Mouse (Mus musculus) liver, embryonic 15.5 days (tissue): Measurements from ENCODE around the gene Dlgap1. TPM values are rescaled to one million over a fixed set of nuclear protein-coding genes. Genes with fewer than 3 reads are reported as not detected.

Experiments used
- ATAC-seq: fragments of 200-750 bp; cut with Nextera tagmentation; 2 replicates; pipeline ENCODE4 v1.8.0; 2017; ENCODE audit warnings: moderate number of reproducible peaks, mild to moderate bottlenecking, moderate library complexity; ENCODE audit not compliant: insufficient read depth
- H3K27ac ChIP-seq: fragments of 300-500 bp; sonication (generic); replicated peaks from 2 replicates; pipeline ENCODE4 v1.5.1; 2015; ENCODE audit warnings: mild to moderate bottlenecking, inconsistent platforms
- H3K27me3 ChIP-seq: fragments of 300-500 bp; sonication (generic); 2 replicates; pipeline ENCODE4 v1.6.1; 2015; ENCODE audit warnings: mild to moderate bottlenecking, inconsistent platforms
- H3K36me3 ChIP-seq: fragments of 300-500 bp; sonication (generic); replicated peaks from 2 replicates; pipeline ENCODE4 v1.6.1; 2015; ENCODE audit warnings: moderate library complexity, mild to moderate bottlenecking, inconsistent platforms
- H3K4me1 ChIP-seq: fragments of 300-500 bp; sonication (generic); replicated peaks from 2 replicates; pipeline ENCODE4 v1.6.1; 2015; ENCODE audit warnings: inconsistent platforms
- H3K4me2 ChIP-seq: fragments of 300-500 bp; sonication (generic); 2 replicates; pipeline ENCODE4 v1.6.1; 2015; ENCODE audit warnings: moderate library complexity, mild to moderate bottlenecking, inconsistent platforms
- H3K4me3 ChIP-seq: fragments of 300-500 bp; sonication (generic); replicated peaks from 2 replicates; pipeline ENCODE4 v1.5.1; 2015; ENCODE audit warnings: mild to moderate bottlenecking, inconsistent platforms
- H3K9ac ChIP-seq: fragments of 300-500 bp; sonication (generic); 2 replicates; pipeline ENCODE4 v1.6.1; 2015; ENCODE audit warnings: moderate library complexity, mild to moderate bottlenecking, inconsistent platforms
- H3K9me3 ChIP-seq: fragments of 300-500 bp; sonication (generic); replicated peaks from 2 replicates; pipeline ENCODE4 v1.6.1; 2016; ENCODE audit warnings: inconsistent platforms
- WGBS: fragments of 180-500 bp; shearing (Covaris S2); methylation state at CpG from one replicate; pipeline ENCODE4 v1.1.7; 2015; ENCODE audit warnings: mixed read lengths; ENCODE audit not compliant: insufficient replicate concordance; 5-methylcytosine and 5-hydroxymethylcytosine counted together
- polyA plus RNA-seq: library from polyadenylated mRNA; unstranded; fragments of >200 nt; fragmentation: Nextera tagmentation; extraction: Ambion mirVana; gene quantifications from 2 replicates; pipeline ENCODE4 v1.2.1, GENCODE M21; 2015

Gene Dlgap1
- polyA plus RNA-seq, 1 experiment from 2014 or later: 0.02 TPM

GRCm38 (mm10) chr17:70462771-70463491 is 494.1 kb downstream of the Dlgap1 start:
- Histone ChIP-seq H3K9ac (no peak overlapping the region), H3K9me3 (no peaks in the 10 kb centered on the region), H3K4me2 (no peak overlapping the region), H3K4me3 (no peak overlapping the region), H3K4me1 (no peaks in the 10 kb centered on the region), H3K36me3 (no peaks in the 10 kb centered on the region), H3K27me3 (no peaks in the 10 kb centered on the region), H3K27ac (no peak overlapping the region)
- WGBS: 50% methylated on average over 8 of the region's 8 CpGs
- no peak for ATAC-seq

DNA sequence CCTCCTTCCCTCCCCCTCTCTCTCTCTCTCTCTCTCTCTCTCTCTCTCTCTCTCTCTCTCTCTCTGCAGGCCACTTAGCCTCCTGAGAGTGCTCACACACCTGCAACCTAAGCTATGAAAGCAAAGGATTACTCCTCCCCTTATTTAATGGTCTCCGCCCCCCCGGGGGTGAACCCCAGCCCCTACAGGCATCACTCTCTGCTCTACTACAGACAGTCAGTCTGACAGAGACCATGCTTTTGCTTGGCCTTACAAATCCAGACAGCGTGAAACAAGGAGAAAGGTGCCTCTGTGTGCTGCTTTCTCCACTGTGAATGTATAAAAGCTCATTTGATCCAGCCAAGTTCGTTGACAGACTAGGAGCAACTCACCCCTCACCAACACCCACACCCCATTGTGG is 497.5 kb downstream of the Dlgap1 start:
- H3K4me2 ChIP-seq: no peak overlapping the region
- WGBS: 59% methylated on average over 4 of the region's 4 CpGs
- H3K27ac ChIP-seq: no peak overlapping the region
- no peak overlapping the region for H3K4me3 ChIP-seq
- no peaks in the 10 kb centered on the region for H3K27me3 ChIP-seq
- H3K4me1 ChIP-seq: no peaks in the 10 kb centered on the region
- no peaks in the 10 kb centered on the region for H3K9me3 ChIP-seq
- H3K36me3 ChIP-seq: no peaks in the 10 kb centered on the region
- ATAC-seq: no peak
- H3K9ac ChIP-seq: no peak overlapping the region

DNA sequence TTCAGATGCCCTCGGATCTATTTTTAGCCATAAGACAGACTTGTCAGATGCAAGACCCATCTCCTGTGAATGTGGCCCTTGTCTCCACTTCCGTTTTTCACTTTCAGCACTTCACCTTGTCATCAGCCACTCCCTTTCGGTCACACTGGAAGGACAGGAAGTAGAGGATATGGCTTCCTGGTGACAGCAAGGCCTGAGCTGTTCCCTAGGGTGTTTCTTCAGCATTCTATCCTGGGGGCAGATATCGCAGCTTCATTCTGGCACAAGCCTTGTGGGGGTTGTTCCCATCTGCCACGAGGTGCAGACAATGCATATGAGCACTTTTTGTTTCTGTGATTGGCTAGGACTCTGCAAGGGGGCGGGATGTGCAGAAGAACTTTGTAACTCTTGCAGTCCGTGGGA is 502.1 kb downstream of the Dlgap1 start:
- H3K9me3 ChIP-seq: no peaks in the 10 kb centered on the region
- H3K4me3 ChIP-seq: no peak overlapping the region
- no peaks in the 10 kb centered on the region for H3K27me3 ChIP-seq
- no peak for ATAC-seq
- H3K27ac ChIP-seq: no peak overlapping the region
- no peak overlapping the region for H3K9ac ChIP-seq
- no peaks in the 10 kb centered on the region for H3K4me1 ChIP-seq
- no peak overlapping the region for H3K4me2 ChIP-seq
- H3K36me3 ChIP-seq: no peaks in the 10 kb centered on the region
- WGBS: 42% methylated on average over 7 of the region's 7 CpGs

- Histone ChIP-seq H3K27ac (no peak overlapping the region), H3K4me3 (no peak overlapping the region), H3K4me2 (no peak overlapping the region), H3K9ac (no peak overlapping the region), H3K9me3 (no peaks in the 10 kb centered on the region), H3K27me3 (no peaks in the 10 kb centered on the region), H3K36me3 (no peaks in the 10 kb centered on the region), H3K4me1 (no peaks in the 10 kb centered on the region)
- WGBS: 61% methylated on average over 7 of the region's 7 CpGs
- no peak for ATAC-seq
These were observed 503.3 kb downstream of the Dlgap1 start for GRCm38 (mm10) chr17:70472162-70472561.

DNA sequence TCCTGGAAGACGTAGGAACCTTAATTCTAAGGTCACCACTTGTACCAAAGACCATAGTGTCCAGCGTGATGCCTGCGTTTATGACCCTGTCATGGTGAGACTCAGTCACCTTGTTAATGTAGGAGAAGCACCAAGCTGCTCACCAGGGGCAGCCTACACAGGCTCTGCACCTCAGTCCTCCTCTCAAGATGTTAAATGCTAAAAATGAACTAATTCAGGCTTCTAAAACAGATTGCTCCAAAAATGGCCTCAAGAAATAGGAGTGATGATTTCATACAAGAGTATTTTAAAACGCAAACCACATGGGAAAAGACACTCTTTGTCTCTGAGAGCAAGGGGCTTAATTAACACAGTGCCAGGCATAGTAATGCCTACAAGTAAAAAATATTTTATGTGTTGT is 505.0 kb downstream of the Dlgap1 start:
- WGBS: 68% methylated on average over 4 of the region's 4 CpGs
- H3K9ac ChIP-seq: no peak overlapping the region
- no peak for ATAC-seq
- no peaks in the 10 kb centered on the region for H3K4me1 ChIP-seq
- H3K4me3 ChIP-seq: no peak overlapping the region
- no peaks in the 10 kb centered on the region for H3K9me3 ChIP-seq
- no peak overlapping the region for H3K27ac ChIP-seq
- H3K36me3 ChIP-seq: no peaks in the 10 kb centered on the region
- no peaks in the 10 kb centered on the region for H3K27me3 ChIP-seq
- no peak overlapping the region for H3K4me2 ChIP-seq

DNA sequence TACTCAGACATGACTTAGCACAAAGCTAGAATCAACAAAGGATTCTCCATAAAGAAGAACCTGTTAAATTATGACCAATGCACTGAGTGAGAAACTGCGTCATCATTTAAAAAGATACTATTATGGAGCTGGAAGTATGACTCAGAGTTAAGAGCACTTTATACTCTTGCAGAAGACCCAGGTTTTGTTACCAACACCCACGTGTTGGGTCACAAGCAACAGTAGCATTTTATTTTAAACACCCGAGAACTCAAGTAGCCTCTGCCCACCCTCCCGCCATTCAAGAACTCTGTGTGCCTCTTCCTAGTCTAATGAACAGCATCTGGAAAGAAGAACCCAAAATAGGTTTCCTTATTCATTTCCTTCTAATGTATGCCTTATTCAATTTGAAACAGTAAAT is 514.8 kb downstream of the Dlgap1 start:
- Histone ChIP-seq H3K4me1 (no peaks in the 10 kb centered on the region), H3K9me3 (no peaks in the 10 kb centered on the region), H3K9ac (no peak overlapping the region), H3K36me3 (no peaks in the 10 kb centered on the region), H3K4me3 (no peak overlapping the region), H3K27ac (no peak overlapping the region), H3K4me2 (no peak overlapping the region), H3K27me3 (no peaks in the 10 kb centered on the region)
- WGBS: 60% methylated on average over 4 of the region's 4 CpGs
- ATAC-seq: no peak

GRCm38 (mm10) chr17:70485668-70486067 is 516.8 kb downstream of the Dlgap1 start:
- Histone ChIP-seq H3K4me1 (no peaks in the 10 kb centered on the region), H3K27ac (no peak overlapping the region), H3K27me3 (no peaks in the 10 kb centered on the region), H3K4me3 (no peak overlapping the region), H3K9ac (no peak overlapping the region), H3K4me2 (no peak overlapping the region), H3K9me3 (no peaks in the 10 kb centered on the region), H3K36me3 (no peaks in the 10 kb centered on the region)
- 48% methylated on average over 4 of the region's 4 CpGs for WGBS
- ATAC-seq: no peak

DNA sequence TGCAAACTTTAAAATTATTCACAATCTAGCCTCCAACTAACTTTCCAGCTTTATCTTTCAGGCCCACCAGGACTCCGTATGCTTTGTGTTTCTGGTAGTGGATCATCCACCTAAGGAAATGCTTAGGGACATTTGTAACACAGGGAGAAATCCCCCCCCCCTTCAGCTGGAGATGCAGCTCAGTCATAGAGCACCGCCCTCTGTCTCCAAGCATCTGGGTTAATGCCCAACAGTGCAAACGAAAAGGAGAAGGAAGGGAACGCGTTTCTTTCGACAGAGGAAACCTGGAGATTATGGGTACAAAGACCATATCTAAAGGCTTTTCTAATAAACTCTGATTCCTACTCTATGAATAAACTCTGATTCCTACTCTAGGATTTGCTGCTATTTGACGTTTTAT is 517.4 kb downstream of the Dlgap1 start:
- Histone ChIP-seq H3K9me3 (no peaks in the 10 kb centered on the region), H3K36me3 (no peaks in the 10 kb centered on the region), H3K4me3 (no peak overlapping the region), H3K27ac (no peak overlapping the region), H3K4me1 (no peaks in the 10 kb centered on the region), H3K4me2 (no peak overlapping the region), H3K9ac (no peak overlapping the region), H3K27me3 (no peaks in the 10 kb centered on the region)
- 31% methylated on average over 7 of the region's 7 CpGs for WGBS
- ATAC-seq: no peak

- Histone ChIP-seq H3K4me1 (no peaks in the 10 kb centered on the region), H3K36me3 (no peaks in the 10 kb centered on the region), H3K9me3 (no peaks in the 10 kb centered on the region), H3K4me2 (no peak overlapping the region), H3K4me3 (no peak overlapping the region), H3K9ac (no peak overlapping the region), H3K27me3 (no peaks in the 10 kb centered on the region), H3K27ac (no peak overlapping the region)
- WGBS: 56% methylated on average over 10 of the region's 10 CpGs
- ATAC-seq: no peak
These were observed 518.0 kb downstream of the Dlgap1 start for GRCm38 (mm10) chr17:70486831-70487230.

- ATAC-seq: peak; percentile 31; the same call in 1 of the 2 replicates
- H3K27me3 ChIP-seq: no peaks in the 10 kb centered on the region
- H3K4me2 ChIP-seq: no peak overlapping the region
- H3K36me3 ChIP-seq: no peaks in the 10 kb centered on the region
- no peak overlapping the region for H3K9ac ChIP-seq
- 14% methylated on average over 7 of the region's 7 CpGs for WGBS
- H3K9me3 ChIP-seq: no peaks in the 10 kb centered on the region
- H3K27ac ChIP-seq: no peak overlapping the region
- H3K4me1 ChIP-seq: no peaks in the 10 kb centered on the region
- no peak overlapping the region for H3K4me3 ChIP-seq
These were observed 520.0 kb downstream of the Dlgap1 start for GRCm38 (mm10) chr17:70488784-70489265.

DNA sequence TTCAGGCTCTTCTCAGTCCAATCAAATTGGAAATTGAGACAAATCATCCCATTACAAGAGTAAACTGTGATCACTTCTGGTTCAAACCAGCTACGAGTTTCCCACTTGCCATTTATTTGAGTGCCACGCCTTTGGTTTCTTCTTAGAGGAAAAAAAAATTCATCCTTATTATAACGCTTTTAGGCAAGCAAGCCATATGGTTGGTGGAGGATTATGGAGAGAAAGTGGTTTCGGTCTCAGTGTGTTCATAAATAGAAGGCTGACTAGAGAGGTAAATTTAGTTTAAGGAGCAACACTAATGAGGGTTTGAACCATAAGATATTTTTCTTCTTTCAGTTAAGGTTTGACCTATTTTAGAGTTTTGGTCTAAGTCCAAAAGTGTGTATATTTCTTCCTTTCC is 522.7 kb downstream of the Dlgap1 start:
- ATAC-seq: no peak
- Histone ChIP-seq H3K27me3 (no peaks in the 10 kb centered on the region), H3K36me3 (no peaks in the 10 kb centered on the region), H3K27ac (no peak overlapping the region), H3K9me3 (no peaks in the 10 kb centered on the region), H3K4me3 (no peak overlapping the region), H3K4me1 (no peaks in the 10 kb centered on the region), H3K9ac (no peak overlapping the region), H3K4me2 (no peak overlapping the region)
- WGBS: 59% methylated on average over 4 of the region's 4 CpGs

DNA sequence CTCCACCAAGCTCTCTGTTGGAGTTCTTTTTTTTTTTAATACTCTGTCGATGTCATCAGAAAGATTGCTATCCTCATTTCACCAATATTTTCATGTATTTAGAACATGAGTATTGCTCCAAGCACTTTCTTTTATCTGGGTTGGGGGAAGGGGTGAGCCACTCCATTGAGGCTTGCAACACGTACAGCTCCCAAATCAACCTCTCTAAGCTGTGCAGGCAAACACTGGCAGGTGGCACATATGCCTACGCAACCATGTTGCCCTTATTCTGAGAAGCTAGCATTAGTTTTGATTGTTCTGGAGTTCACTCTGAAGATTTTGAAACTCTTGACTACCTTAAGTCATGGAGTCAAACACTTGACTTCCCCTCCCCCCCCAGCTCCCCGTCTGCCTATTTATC is 525.5 kb downstream of the Dlgap1 start:
- 66% methylated on average over 4 of the region's 4 CpGs for WGBS
- Histone ChIP-seq H3K27ac (no peak overlapping the region), H3K9me3 (no peaks in the 10 kb centered on the region), H3K36me3 (no peaks in the 10 kb centered on the region), H3K9ac (no peak overlapping the region), H3K27me3 (no peaks in the 10 kb centered on the region), H3K4me2 (no peak overlapping the region), H3K4me3 (no peak overlapping the region), H3K4me1 (no peaks in the 10 kb centered on the region)
- ATAC-seq: no peak
